In genomic region chr6:31550876-31551532, GRCm38 (mm10) we compare ENCODE assay signal across 10 mouse cellular contexts. TPM values are rescaled to one million over a fixed set of nuclear protein-coding genes. Genes with fewer than 3 reads are reported as not detected.
A peak's percentile ranks its signal among the peaks of the same experiment; 100 is the strongest.
DNase-seq lines count a peak whose midpoint lies in the region; ATAC-seq and TF ChIP-seq lines count a peak whose summit lies in the region.
"Had no signal": no experiment of that assay in that cellular context is flagged by ENCODE, and none has a peak within 500 bp of the region (broad histone marks: within the 10 kb centered on the region; RNA-seq: fewer than 3 reads in every experiment).

No protein-coding gene starts in this region.

- no peak overlapping the region for H3K4me2 ChIP-seq in kidney, embryonic 15.5 days
- no peak overlapping the region for H3K4me2 ChIP-seq in lung, postnatal 0 days (replicated peaks; ENCODE audit: low read depth, low read length)
- H3K4me2 ChIP-seq: limb, embryonic 15.5 days had no signal

- no peak; the same call in 1 of the 2 replicates for TF ChIP-seq CTCF in lung, postnatal 0 days (IDR thresholded peaks at IDR 0.05)

- no peaks in the 10 kb centered on the region for H3K27me3 ChIP-seq in kidney, embryonic 15.5 days
- no peaks in the 10 kb centered on the region for H3K27me3 ChIP-seq in lung, postnatal 0 days (replicated peaks; ENCODE audit: insufficient read depth, low read length)
- H3K27me3 ChIP-seq: limb, embryonic 15.5 days had no signal

- no peak for TF ChIP-seq EP300 in lung, postnatal 0 days (IDR thresholded peaks at IDR 0.05)

- peaks cover 25% of the 10 kb centered on the region for H3K4me1 ChIP-seq in kidney, embryonic 15.5 days
- H3K4me1 ChIP-seq in brown adipose tissue, adult 24 weeks (ENCODE audit: control insufficient read depth, insufficient read depth, insufficient read length, low read length), result peaks cover 57% of the 10 kb centered on the region
- peaks cover 9% of the 10 kb centered on the region; the same call in 1 of the 2 replicates for H3K4me1 ChIP-seq in lung, postnatal 0 days (ENCODE audit: insufficient read depth, low read depth, low read length)

- no peaks in the 10 kb centered on the region for H3K36me3 ChIP-seq in kidney, embryonic 15.5 days
- H3K36me3 ChIP-seq in lung, postnatal 0 days (ENCODE audit: insufficient read depth, low read length), result no peaks in the 10 kb centered on the region
- H3K36me3 ChIP-seq: limb, embryonic 15.5 days had no signal

- H3K4me3 ChIP-seq in kidney, embryonic 15.5 days (replicated peaks), result no peak overlapping the region
- H3K4me3 ChIP-seq in brown adipose tissue, adult 24 weeks (ENCODE audit: insufficient read depth, low read depth, low read length), result peak overlapping the region; percentile 15; the same call in 1 of the 2 replicates
- no peak overlapping the region for H3K4me3 ChIP-seq in lung, postnatal 0 days (ENCODE audit: low read depth, low read length)
- H3K4me3 ChIP-seq: limb, embryonic 15.5 days had no signal

- H3K9ac ChIP-seq in kidney, embryonic 15.5 days, result no peak overlapping the region
- H3K9ac ChIP-seq in lung, postnatal 0 days (replicated peaks; ENCODE audit: low read depth), result no peak overlapping the region
- H3K9ac ChIP-seq: limb, embryonic 15.5 days had no signal

- 78% methylated on average over 22 of the region's 22 CpGs for WGBS in kidney, embryonic 15.5 days
- WGBS in lung, postnatal 0 days, result 38% methylated on average over 22 of the region's 22 CpGs

- no peak overlapping the region for H3K27ac ChIP-seq in kidney, embryonic 15.5 days
- H3K27ac ChIP-seq in brown adipose tissue, adult 24 weeks (replicated peaks; ENCODE audit: low read depth, low read length), result peak overlapping the region; percentile 46
- H3K27ac ChIP-seq in lung, postnatal 0 days (ENCODE audit: low read length), result 0 out of 2 replicates have a peak overlapping the region, but pooled peaks have one; percentile 23
- H3K27ac ChIP-seq: limb, embryonic 15.5 days had no signal

- peak; percentile 49 for DNase-seq in kidney, adult 11 months
- peak; percentile 51 to 60 for DNase-seq in heart, postnatal 14 days
- DNase-seq in lung, postnatal 0 days (ENCODE audit: low spot score), result peak; percentile 49
- no peak for DNase-seq in right cerebral cortex, adult 2 months (ENCODE audit: low spot score in 2 of 2)
- no peak for DNase-seq in testis, postnatal 14 days (ENCODE audit: low spot score)

- no peak for ATAC-seq in kidney, embryonic 15.5 days (replicated peaks; ENCODE audit: low FRiP score)
- ATAC-seq in lung, postnatal 0 days, result peak; percentile 29
- no peak for ATAC-seq in cerebellum, adult (ENCODE audit: insufficient number of reproducible peaks, low FRiP score, low TSS enrichment)
- ATAC-seq: inflammation-experienced regulatory T-cells, adult 6 months had no signal

- intact Hi-C loops in heart, postnatal 14 days (cut with DNase I), result no loop called here

- H3K9me3 ChIP-seq in kidney, embryonic 15.5 days (replicated peaks), result no peaks in the 10 kb centered on the region
- H3K9me3 ChIP-seq in lung, postnatal 0 days (ENCODE audit: low read length), result no peaks in the 10 kb centered on the region
- H3K9me3 ChIP-seq: limb, embryonic 15.5 days had no signal

RNA-seq across cellular contexts. Expression of gene Podxl, which starts 12.8 kb away (rescaled TPM):
- polyA plus RNA-seq in kidney, embryonic 15.5 days (2015; fragmentation: Nextera tagmentation; extraction: Ambion mirVana), result 62.1 and 65.3 TPM in 2 replicates
- polyA plus RNA-seq in brown adipose tissue, adult 24 weeks (2012; ENCODE audit: insufficient read depth, insufficient read length, missing spikeins), result 13.0 and 18.7 TPM in 2 replicates
- total RNA-seq in heart, postnatal 14 days (2021), result 10 to 100 TPM; 87.5 to 88.3 TPM
- polyA plus RNA-seq in lung, postnatal 0 days (2015; fragmentation: Nextera tagmentation; extraction: Ambion mirVana), result 56.8 and 58.6 TPM in 2 replicates

Comparison
In these comparisons a context has a peak if more than half of its experiments do, and no peak if none do; other contexts are left out.
1. DNase-seq: peak in kidney, adult 11 months (single experiment), heart, postnatal 14 days (2 of 2) and lung, postnatal 0 days (single experiment); none in right cerebral cortex, adult 2 months (0 of 2) and testis, postnatal 14 days (single experiment).